Mouse (Mus musculus) lung, postnatal 36 days (tissue): ENCODE measurements around the gene Hoxd8.

Experiments used
- DNase-seq: peaks from one replicate; pipeline ENCODE4 v3.0.0; 2022; ENCODE audit warnings: mixed read lengths

The Hoxd8 gene

GRCm38 (mm10) chr2:74686988-74687697 lies 17.3 kb upstream of the Hoxd8 start:
- no peak for DNase-seq

GRCm38 (mm10) chr2:74687698-74688555 lies 16.5 kb upstream of the Hoxd8 start:
- no peak for DNase-seq

GRCm38 (mm10) chr2:74688795-74689573 lies 15.4 kb upstream of the Hoxd8 start:
- no peak for DNase-seq

GRCm38 (mm10) chr2:74689574-74690337 lies 14.7 kb upstream of the Hoxd8 start:
- no peak for DNase-seq

GRCm38 (mm10) chr2:74690338-74690716 lies 14.1 kb upstream of the Hoxd8 start:
- DNase-seq: no peak

GRCm38 (mm10) chr2:74691022-74691951 lies 13.1 kb upstream of the Hoxd8 start, which contains the start of gene Hoxd10:
Gene Hoxd10, plus strand, starts transcription at chr2:74691924.
- DNase-seq: no peak

GRCm38 (mm10) chr2:74691995-74692807 lies 12.2 kb upstream of the Hoxd8 start:
- DNase-seq: no peak

- no peak for DNase-seq
Observed at GRCm38 (mm10) chr2:74692808-74693431, 11.5 kb upstream of the Hoxd8 start.

- no peak for DNase-seq
Observed at GRCm38 (mm10) chr2:74693432-74693827, 11.0 kb upstream of the Hoxd8 start.

GRCm38 (mm10) chr2:74694066-74694465 lies 10.3 kb upstream of the Hoxd8 start:
- DNase-seq: no peak

GRCm38 (mm10) chr2:74695383-74695782 lies 9.0 kb upstream of the Hoxd8 start:
- no peak for DNase-seq

GRCm38 (mm10) chr2:74695813-74696430 lies 8.5 kb upstream of the Hoxd8 start:
- DNase-seq: no peak

- no peak for DNase-seq
Observed at GRCm38 (mm10) chr2:74696442-74697335, 7.7 kb upstream of the Hoxd8 start.

- DNase-seq: no peak
Observed at GRCm38 (mm10) chr2:74697567-74698121, 6.8 kb upstream of the Hoxd8 start, which contains the start of gene Hoxd9. Gene Hoxd9, plus strand, starts transcription at chr2:74697727.

GRCm38 (mm10) chr2:74698201-74699052 lies 6.0 kb upstream of the Hoxd8 start:
- DNase-seq: no peak

GRCm38 (mm10) chr2:74699053-74699430 lies 5.4 kb upstream of the Hoxd8 start:
- no peak for DNase-seq
